ENCODE assay signal across 30 mouse cellular contexts in the genomic region with DNA sequence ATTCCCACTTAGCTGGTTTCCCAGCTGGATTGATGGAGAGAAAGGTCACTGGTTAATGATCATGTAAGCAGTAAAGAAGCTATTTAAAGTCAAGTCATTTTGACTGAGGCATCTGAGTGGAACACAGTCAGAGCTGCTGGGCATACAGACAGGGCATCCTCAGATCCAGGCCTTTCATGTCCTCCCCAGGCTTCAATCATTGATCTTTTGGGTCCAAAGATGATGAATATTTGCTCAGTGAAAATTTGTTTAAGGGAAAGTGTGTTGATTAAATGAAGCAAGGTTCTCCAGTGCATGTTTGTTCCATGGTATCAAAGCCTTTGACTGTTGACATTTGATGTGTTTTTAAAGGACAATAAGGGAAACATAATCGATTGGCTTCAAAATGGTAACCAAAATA. TPM values are rescaled to one million over a fixed set of nuclear protein-coding genes. Genes with fewer than 3 reads are reported as not detected.
A peak's percentile ranks its signal among the peaks of the same experiment; 100 is the strongest.
DNase-seq lines count a peak whose midpoint lies in the region; ATAC-seq and TF ChIP-seq lines count a peak whose summit lies in the region.
"Had no signal": no experiment of that assay in that cellular context is flagged by ENCODE, and none has a peak within 500 bp of the region (broad histone marks: within the 10 kb centered on the region; RNA-seq: fewer than 3 reads in every experiment).

No protein-coding gene starts in this region.

- H3K4me2 ChIP-seq in liver, embryonic 12.5 days = no peak overlapping the region
- no peak overlapping the region for H3K4me2 ChIP-seq in liver, embryonic 16.5 days (ENCODE audit: low read depth, low read length)
- H3K4me2 ChIP-seq: embryonic facial prominence, embryonic 13.5 days; forebrain, embryonic 13.5 days; heart, embryonic 12.5 days; heart, embryonic 15.5 days; hindbrain, embryonic 13.5 days had no signal

- H3K27ac ChIP-seq in heart, adult 2 months = no peak overlapping the region
- H3K27ac ChIP-seq in liver, embryonic 12.5 days = peak overlapping the region; percentile 52; the same call in 1 of the 2 replicates
- H3K27ac ChIP-seq in liver, embryonic 16.5 days (ENCODE audit: low read length) = no peak overlapping the region
- H3K27ac ChIP-seq: embryonic facial prominence, embryonic 10.5 days; embryonic facial prominence, embryonic 13.5 days; forebrain, embryonic 13.5 days; heart, embryonic 15.5 days; hindbrain, embryonic 10.5 days; hindbrain, embryonic 13.5 days had no signal

- H3K27me3 ChIP-seq in heart, adult 2 months (ENCODE audit: control insufficient read depth, insufficient read depth, low read length) = no peaks in the 10 kb centered on the region
- no peaks in the 10 kb centered on the region for H3K27me3 ChIP-seq in liver, embryonic 12.5 days (replicated peaks)
- no peaks in the 10 kb centered on the region for H3K27me3 ChIP-seq in liver, embryonic 16.5 days (ENCODE audit: control insufficient read depth, insufficient read depth, low read depth, low read length)
- H3K27me3 ChIP-seq: embryonic facial prominence, embryonic 13.5 days; forebrain, embryonic 13.5 days; heart, embryonic 12.5 days; heart, embryonic 15.5 days; hindbrain, embryonic 13.5 days had no signal

- no peak for TF ChIP-seq POLR2A in heart, adult 2 months (IDR thresholded peaks at IDR 0.05; ENCODE audit: insufficient read depth, low read depth, low read length)

- no peak overlapping the region for H3K4me3 ChIP-seq in heart, adult 2 months
- no peak overlapping the region for H3K4me3 ChIP-seq in liver, embryonic 12.5 days
- no peak overlapping the region for H3K4me3 ChIP-seq in liver, embryonic 16.5 days (ENCODE audit: low read depth, low read length)
- H3K4me3 ChIP-seq: embryonic facial prominence, embryonic 10.5 days; embryonic facial prominence, embryonic 13.5 days; erythroblast, embryonic 14.5 days; forebrain, embryonic 13.5 days; heart, embryonic 12.5 days; heart, embryonic 15.5 days; hindbrain, embryonic 10.5 days; hindbrain, embryonic 13.5 days had no signal

- H3K4me1 ChIP-seq in heart, adult 2 months (ENCODE audit: control insufficient read depth, insufficient read depth, low read length) = no peaks in the 10 kb centered on the region
- peaks cover 64% of the 10 kb centered on the region for H3K4me1 ChIP-seq in liver, embryonic 12.5 days
- H3K4me1 ChIP-seq in liver, embryonic 16.5 days (ENCODE audit: control insufficient read depth, low read depth, low read length) = peaks cover 37% of the 10 kb centered on the region
- H3K4me1 ChIP-seq: embryonic facial prominence, embryonic 10.5 days; embryonic facial prominence, embryonic 13.5 days; forebrain, embryonic 13.5 days; heart, embryonic 12.5 days; heart, embryonic 15.5 days; hindbrain, embryonic 10.5 days; hindbrain, embryonic 13.5 days had no signal

- no peaks in the 10 kb centered on the region for H3K36me3 ChIP-seq in heart, adult 2 months (ENCODE audit: control insufficient read depth, insufficient read depth, low read length)
- no peaks in the 10 kb centered on the region for H3K36me3 ChIP-seq in liver, embryonic 12.5 days
- no peaks in the 10 kb centered on the region for H3K36me3 ChIP-seq in liver, embryonic 16.5 days (ENCODE audit: control insufficient read depth, insufficient read depth)
- H3K36me3 ChIP-seq: embryonic facial prominence, embryonic 10.5 days; embryonic facial prominence, embryonic 13.5 days; heart, embryonic 12.5 days; heart, embryonic 15.5 days; hindbrain, embryonic 10.5 days; hindbrain, embryonic 13.5 days had no signal

- H3K79me2 ChIP-seq in heart, adult 2 months (replicated peaks; ENCODE audit: control insufficient read depth, insufficient read depth, low read length) = no peaks in the 10 kb centered on the region

- intact Hi-C loops in heart, adult 2 months (cut with DNase I) = no loop called here

- WGBS in heart, adult 2 months = 71% methylated on average over 1 of the region's 1 CpGs
- 74% methylated on average over 1 of the region's 1 CpGs for WGBS in liver, embryonic 12.5 days (ENCODE audit: insufficient replicate concordance)
- WGBS in liver, embryonic 16.5 days (ENCODE audit: insufficient replicate concordance) = 72% methylated on average over 1 of the region's 1 CpGs

- no peak for ATAC-seq in liver, embryonic 12.5 days
- ATAC-seq in liver, embryonic 16.5 days (ENCODE audit: low read depth) = peak; percentile 52
- ATAC-seq: forebrain, embryonic 13.5 days; forebrain, embryonic 16.5 days; hindbrain, embryonic 16.5 days; Patski had no signal

- no peak for TF ChIP-seq EP300 in heart, adult 2 months (IDR thresholded peaks at IDR 0.05; ENCODE audit: insufficient read depth, low read depth, low read length)

- no peak overlapping the region for H3K9ac ChIP-seq in heart, adult 2 months (ENCODE audit: low read depth, low read length)
- H3K9ac ChIP-seq in liver, embryonic 12.5 days = no peak overlapping the region
- no peak overlapping the region for H3K9ac ChIP-seq in liver, embryonic 16.5 days (ENCODE audit: low read depth, low read length)
- H3K9ac ChIP-seq: embryonic facial prominence, embryonic 13.5 days; forebrain, embryonic 13.5 days; heart, embryonic 12.5 days; heart, embryonic 15.5 days; hindbrain, embryonic 13.5 days had no signal

- no peaks in the 10 kb centered on the region for H3K9me3 ChIP-seq in liver, embryonic 12.5 days (replicated peaks)
- H3K9me3 ChIP-seq in liver, embryonic 16.5 days (replicated peaks; ENCODE audit: control insufficient read depth, low read length) = no peaks in the 10 kb centered on the region
- H3K9me3 ChIP-seq: embryonic facial prominence, embryonic 10.5 days; embryonic facial prominence, embryonic 13.5 days; forebrain, embryonic 13.5 days; heart, embryonic 12.5 days; heart, embryonic 15.5 days; hindbrain, embryonic 10.5 days; hindbrain, embryonic 13.5 days had no signal

- no peak for TF ChIP-seq CTCF in heart, adult 2 months (IDR thresholded peaks at IDR 0.05)

- peak; percentile 14 for DNase-seq in heart, adult 11 months
- no peak for DNase-seq in heart, adult 2 months
- DNase-seq in liver = no peak
- no peak for DNase-seq in right cerebral cortex, postnatal 14 days
- DNase-seq in cerebellum, adult 11-12 months = no peak
- DNase-seq: adrenal gland, postnatal 10 days; adrenal gland, postnatal 36 days; cerebellum, adult 11 months; cerebellum, adult 8-10 months; cerebellum, postnatal 10 days; cerebellum, postnatal 36 days; embryo, embryonic 11 days; gastrocnemius, postnatal 10 days; gastrocnemius, postnatal 36 days; heart, postnatal 10 days; heart, postnatal 36 days had no signal

RNA-seq across cellular contexts. Expression of a gene that starts 7.2 kb away (rescaled TPM):
- under 1 TPM; 0.45 to 0.57 TPM for total RNA-seq in heart, adult 2 months (2021)
- polyA plus RNA-seq in heart, adult 2 months (2012; rRNA removed) = 0.06 and 0.66 TPM in 2 replicates
- 10.1 and 10.3 TPM in 2 replicates for polyA plus RNA-seq in liver, embryonic 12.5 days (2016; fragmentation: Nextera tagmentation; extraction: Ambion mirVana)
- polyA plus RNA-seq in liver, embryonic 16.5 days (2015; fragmentation: Nextera tagmentation; extraction: Ambion mirVana) = 7.5 and 9.0 TPM in 2 replicates
- polyA plus RNA-seq: embryonic facial prominence, embryonic 10.5 days had no signal

RNA-seq across cellular contexts. Expression of a gene that starts 39.9 kb away (rescaled TPM):
- 1 to 10 TPM; 5.1 to 9.3 TPM for total RNA-seq in heart, adult 2 months (2021)
- 5.7 and 8.6 TPM in 2 replicates for polyA plus RNA-seq in heart, adult 2 months (2012; rRNA removed)
- polyA plus RNA-seq in liver, embryonic 12.5 days (2016; fragmentation: Nextera tagmentation; extraction: Ambion mirVana) = 6.2 and 6.7 TPM in 2 replicates
- 1.1 and 1.6 TPM in 2 replicates for polyA plus RNA-seq in liver, embryonic 16.5 days (2015; fragmentation: Nextera tagmentation; extraction: Ambion mirVana)
- total RNA-seq: granulocyte monocyte progenitor cell, adult 5-6 weeks had no signal
- polyA plus RNA-seq: erythroblast, embryonic 14.5 days had no signal
